Mouse (Mus musculus) kidney, postnatal 10 days (tissue): ENCODE measurements around the gene Wnt7b.

Source experiments
- DNase-seq: peaks from one replicate; pipeline ENCODE4 v3.0.0; 2021; ENCODE audit warnings: mixed read lengths

The Wnt7b gene

DNA sequence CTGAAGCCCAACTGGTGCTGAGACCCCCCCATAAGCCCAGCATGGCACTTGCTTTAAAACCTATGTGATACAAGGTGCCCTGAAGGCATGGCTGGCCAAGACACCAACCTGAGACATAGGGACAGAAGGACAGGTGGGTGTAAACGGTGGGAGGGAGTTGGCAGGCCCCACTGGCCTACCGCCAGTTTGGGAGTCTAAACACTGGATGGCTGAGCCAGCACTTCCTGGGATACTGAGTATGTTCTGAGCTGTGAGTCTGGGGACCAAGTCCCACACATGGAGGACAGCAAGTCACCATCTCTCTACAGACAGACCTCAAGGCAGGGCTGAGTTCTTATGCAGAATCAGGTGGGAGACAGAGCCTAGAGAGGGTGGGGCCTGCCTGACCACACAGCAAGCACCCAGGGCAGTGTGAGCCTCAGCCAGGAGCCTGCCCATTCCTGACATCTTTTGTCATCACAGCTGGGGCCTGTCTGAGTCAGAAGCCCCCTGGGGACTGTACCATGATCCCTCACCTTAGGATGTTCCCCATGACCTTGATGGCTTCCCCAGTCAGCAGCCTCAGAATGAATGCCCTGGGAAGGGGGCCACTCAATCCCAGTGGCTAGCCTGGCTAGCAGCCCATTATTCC is 13.0 kb downstream of the Wnt7b start:
- peak; percentile 68 for DNase-seq

DNA sequence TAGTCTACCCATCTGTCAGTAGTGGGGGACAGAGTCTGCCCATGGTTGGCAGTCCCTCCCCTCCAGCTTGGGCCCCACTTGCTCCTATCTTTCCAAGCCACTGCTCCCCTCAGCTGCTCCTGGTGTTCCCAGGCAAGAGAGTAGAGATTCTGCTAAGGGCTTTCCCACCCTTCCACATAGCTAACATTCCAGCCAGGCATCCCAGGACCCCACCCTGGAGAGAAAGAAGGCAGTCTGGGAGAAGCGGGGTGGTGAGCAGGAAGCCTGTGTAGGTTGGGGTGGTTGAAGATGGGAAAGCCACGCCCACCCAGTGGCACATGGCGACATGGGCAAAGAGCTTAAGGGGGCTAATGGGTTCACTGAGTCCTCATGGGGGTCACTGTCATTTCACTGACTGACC is 13.9 kb downstream of the Wnt7b start:
- DNase-seq = no peak

DNA sequence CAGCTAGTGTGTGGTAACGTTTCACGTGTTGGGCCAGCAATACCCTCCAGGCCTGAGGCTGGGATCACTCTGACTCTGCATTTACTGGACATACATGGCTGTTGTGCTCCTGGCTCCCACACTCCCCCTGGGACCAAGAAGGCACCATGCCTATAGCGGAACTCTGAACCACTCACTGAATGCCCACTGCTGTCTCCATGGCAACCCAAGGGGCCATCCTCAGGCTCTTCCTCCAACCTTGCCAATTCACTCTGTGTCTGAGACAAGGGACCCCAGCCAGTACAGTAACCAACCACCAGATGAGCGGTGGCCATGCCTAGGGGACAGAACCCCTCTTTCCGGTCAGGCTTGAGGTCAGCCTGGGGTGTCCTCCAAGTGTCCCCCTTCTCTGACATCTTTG is 17.3 kb downstream of the Wnt7b start:
- DNase-seq = no peak

DNA sequence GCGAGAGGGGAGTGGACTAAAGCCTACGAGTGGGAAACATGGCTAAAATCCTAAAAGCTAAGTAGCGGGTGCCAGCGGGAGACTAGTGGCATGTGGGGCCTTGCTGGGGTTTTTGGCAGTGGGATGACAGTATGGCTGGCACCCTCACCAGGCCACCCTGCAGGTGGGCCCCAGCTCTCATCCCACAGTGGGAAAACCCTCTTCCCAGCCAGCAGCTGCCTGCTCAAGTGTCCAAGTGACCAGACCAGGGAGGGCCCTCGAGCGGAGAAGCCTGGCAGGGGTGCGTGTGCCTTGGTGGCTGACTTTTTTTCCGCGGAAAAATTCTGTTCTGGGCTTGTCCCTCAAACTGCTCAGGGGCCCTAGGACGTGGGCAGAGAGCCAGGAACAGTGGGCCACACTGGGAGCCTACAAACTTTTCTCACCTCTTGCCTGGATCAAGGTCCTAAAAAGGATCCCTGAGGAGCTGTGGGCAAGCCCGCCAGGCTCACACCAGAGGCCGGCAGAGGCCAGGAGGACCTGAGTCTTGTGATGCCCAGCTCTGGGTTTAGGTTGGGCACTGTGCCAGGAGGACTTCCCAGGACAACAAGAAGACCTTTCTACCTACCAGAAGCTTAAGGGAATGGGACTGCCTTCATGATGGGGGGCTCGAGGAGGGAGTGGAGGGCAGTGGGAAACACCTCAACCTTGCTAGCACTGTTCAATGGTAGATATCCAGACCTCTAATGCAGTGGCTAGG is 18.1 kb downstream of the Wnt7b start:
- DNase-seq = peak; percentile 64

DNA sequence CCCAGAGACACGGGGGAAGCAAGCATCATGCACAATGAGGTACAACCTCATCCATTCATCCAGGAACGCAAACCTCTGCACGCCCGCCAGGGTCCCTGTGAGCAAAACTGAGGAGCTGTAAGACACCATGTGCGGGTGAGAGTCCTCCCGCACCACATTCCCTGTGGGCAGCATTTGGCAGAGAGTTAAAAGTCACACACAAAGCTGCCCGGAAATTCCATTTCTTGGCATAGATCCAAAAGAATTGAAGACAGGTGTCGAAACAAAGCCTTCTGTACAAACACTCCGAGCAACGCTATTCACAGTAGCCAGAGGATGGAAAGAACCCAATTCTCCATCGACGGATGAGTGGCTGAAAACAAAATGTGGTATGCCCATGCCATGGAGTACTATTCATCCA is 20.3 kb downstream of the Wnt7b start:
- no peak for DNase-seq

DNA sequence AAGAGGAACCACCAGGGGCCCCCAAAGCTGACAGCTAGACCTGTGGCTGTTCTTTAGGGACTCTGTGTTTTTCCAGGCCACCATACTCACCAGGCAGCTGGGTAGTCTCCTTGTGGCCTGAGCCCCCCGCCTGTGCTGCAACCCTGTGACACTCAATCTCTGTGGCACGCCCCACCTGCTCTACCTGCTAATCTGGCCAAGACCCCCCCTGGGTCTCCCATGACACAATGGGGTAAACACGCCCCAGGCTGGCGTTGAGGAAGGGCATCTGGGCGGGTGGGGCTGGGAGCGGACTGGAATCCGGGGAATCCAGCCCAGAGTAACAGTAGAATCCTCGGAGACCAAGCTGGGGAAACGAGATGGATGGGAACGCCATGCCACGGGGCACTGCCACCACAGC is 21.4 kb downstream of the Wnt7b start:
- DNase-seq = no peak

DNA sequence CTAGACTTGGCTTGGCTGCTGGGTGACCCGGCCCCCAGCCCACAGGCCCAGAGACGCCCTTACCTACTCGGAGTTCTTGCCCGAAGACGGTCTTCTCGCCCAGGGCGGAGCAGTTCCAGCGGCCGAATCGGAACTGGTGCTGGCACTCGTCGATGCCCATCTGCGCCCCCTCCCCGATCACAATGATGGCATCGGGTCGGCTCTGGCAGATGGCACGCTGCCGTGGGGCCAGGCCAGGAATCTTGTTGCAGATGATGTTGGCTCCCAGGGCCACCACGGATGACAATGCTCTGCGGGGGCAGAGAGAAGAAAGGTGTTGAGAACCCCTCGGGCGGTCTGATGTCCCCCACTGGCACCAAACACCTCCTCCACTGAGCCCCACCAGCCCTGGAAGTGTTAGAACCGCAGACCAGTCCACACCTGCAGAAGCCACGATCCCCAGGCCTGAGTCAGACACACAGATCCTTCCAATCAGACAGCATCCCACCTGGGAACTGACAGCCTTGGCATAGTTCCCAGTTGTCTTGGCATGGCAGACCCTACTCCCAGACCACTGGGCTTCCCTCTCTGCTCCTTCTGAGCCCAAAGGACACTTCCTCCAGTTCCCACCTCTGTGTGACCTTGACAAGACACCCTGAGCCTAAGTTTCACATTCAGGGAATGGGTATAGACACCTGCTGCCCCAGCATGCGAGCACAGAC is 23.3 kb downstream of the Wnt7b start:
- DNase-seq = no peak

DNA sequence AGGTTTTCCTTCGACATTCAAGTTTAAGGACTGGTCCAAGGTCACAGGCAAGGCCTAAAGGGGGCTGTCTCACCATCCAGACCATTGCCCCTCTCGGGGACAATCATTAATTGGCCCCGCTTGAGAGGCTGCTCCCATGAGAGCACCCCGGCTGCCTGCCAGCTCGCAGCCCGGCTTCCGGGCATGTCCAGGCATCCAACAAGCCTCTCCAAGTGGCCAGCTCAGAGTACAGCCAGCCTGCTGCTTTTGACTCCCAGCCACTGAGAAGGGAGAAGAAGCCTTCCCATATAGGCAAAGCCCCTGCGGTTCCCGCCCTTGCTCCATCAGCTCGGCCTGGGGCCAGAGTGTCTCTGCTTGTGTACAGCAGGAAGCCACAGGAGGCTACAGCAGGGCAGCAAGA is 26.5 kb downstream of the Wnt7b start:
- DNase-seq = peak; percentile 72

DNA sequence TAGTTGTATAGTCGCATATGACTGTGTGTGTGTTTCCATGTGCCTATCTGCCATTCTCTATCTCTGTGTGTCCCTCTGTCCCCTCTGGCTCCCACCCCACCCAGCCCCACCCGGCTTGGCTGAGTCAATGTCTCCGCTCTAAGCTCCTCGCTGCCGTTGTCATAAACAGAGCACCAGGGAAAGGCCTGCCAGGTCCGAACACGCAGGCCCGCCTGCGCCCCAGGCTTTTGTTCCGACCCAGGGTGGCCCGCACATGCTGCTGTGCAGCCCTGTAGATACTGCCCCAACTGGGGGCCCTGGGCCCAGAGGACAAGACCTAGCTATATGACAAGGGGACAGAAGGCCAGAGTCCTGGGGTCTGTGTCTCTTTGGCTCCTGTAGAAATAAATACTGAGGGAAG is 28.9 kb downstream of the Wnt7b start:
- no peak for DNase-seq

DNA sequence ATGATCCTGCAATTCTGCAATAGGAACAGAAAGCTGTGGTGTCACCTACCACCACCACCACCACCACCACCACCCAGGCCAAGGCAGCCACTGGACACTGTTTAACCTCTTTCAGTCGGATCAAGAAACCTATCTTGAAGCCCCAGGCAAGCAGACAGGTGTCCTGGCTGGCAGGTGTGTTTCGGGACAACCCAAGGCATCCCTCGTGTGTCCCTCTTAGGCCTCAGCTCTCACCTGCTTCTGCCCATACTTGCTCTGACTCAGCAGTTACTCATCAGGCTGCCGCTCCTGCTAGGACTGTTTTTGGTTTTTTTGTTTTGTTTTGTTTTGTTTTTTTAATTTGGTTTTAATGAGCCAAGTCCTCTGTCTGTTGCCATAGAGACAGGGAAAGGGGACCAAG is 35.8 kb downstream of the Wnt7b start:
- DNase-seq = no peak

DNA sequence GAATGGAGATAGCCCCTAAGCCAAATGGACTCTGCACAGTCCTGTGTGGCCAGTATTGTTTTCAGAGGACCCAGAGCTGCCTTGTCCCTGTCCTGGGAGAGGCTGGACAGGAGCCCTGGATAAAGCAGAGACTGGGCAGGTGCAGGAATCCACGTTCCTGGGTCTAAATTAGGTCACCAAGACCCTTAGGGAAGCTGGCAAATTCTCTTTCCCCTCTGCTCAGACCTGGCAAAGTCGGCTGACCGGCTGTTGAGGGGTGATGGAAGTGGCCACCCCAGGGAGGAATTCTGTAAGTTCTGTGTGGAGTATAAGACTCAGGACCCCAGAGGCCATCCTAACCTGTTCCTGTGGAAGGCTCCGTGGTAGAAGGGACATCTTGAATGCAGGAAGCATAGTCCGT is 36.9 kb downstream of the Wnt7b start:
- DNase-seq = no peak

DNA sequence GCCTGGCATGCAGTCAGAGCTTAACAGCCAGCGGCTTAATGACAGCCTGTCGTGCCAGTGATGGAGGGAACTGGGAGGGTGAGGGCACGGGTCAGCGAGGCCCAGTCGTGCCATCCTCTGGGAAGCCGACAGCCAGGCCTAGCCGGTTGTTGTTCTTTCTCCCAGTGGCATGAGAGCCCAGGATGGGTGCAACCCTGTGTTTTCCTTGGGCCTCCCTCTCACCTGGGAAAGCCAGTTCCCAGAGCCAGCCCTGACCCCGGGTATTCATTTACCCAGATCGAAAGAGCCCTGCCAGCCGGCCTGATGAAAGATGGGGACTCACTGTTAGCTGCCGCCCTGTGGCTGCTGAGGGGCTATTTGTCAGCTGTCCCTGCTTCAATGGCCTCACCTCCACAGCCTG is 44.1 kb downstream of the Wnt7b start:
- DNase-seq = peak; percentile 66

DNA sequence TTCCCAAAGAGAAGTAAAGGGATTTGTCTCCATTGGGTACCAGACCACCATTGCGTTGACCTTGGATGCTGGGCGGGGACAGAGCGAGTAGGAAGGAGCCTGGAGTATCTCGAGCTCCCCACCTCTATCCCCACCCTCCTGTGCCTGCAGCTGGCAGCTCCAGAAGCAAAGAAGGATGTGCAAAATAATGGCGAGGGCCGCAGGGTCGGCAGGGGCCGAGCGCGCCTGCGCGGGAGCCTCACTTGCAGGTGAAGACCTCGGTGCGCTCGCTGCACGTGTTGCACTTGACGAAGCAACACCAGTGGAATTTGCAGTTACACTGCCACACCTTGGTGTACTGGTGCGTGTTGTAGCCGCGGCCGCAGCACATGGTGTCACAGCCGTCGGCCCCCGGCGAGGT is 45.1 kb downstream of the Wnt7b start:
- DNase-seq = no peak

DNA sequence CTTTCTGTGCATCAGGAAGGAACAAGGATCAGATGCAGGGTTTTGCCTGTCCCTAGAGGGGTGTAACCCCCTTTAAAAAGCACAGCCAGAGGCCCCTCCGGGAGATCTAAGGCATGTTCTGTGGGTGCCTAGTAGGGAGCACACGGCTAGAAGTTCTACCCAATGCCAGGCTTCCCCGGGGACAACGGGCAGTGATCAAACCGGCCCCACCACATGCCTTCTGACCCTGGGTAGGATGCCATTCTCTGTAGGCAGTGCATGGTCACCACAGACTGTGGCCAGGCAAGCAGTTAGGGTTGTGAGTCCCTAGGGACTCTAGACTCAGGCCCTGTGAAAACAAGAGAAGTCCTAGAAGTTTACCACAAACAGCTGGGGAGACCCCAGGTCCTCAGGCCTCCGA is 47.6 kb downstream of the Wnt7b start:
- no peak for DNase-seq

DNA sequence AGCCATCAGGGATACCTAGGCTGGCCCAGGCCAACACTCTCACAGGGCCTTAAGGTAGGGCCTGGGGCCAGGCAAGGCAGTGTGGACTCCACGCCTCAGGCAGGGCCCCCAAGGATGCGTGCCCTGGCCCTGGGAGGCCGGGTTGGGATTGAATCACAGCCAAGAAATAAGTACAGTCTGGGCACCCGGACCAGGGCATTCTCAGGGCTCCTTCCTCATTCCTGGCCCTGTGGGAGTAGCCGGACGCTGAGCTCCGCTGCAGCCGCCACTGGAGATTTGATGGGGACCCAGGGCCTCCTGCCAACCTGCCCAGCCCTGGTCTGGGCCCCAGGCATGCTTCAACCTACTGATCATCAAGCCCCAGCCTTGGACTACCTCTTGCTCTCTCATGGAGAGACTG is 48.1 kb downstream of the Wnt7b start:
- DNase-seq = peak; percentile 70

DNA sequence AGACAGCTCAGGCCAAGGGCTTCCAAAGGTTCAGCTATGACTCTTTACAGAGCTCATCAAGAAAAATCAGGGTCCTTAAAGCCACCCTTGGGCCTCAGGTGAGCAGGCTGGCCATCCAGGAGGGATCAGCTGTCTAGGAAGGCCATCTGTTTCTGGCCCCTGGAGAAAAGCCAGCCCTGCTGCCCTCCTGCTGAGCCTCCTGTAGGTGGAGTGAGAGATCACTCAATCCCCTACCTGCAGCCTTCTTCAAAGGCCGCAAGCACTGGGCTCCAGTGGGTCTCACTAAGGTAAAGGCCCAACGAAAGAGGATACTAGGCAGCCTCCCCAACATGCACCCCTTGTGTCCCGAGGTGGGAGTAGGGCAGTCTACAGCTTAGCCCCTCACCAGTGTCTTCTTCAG is 50.2 kb downstream of the Wnt7b start:
- peak; percentile 45 for DNase-seq

DNA sequence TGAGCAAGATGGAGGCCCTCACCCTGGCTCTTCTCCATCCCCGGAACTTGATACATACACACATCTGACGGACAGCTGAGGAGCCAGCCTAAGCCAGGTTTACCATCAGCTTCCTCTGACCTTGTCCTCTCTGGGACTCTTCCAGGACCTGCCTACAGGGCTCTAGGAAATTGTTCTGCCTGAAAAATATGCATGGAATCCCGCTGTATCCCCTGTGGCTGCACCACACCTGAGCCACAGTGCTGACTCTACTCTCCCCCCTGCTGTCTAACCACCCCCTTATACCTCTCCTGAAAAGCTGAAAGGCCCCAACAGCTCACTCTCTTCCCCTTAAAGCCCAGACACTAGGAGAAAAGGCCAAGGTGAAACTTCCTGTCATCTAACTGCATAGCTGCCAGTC is 52.4 kb downstream of the Wnt7b start:
- no peak for DNase-seq

DNA sequence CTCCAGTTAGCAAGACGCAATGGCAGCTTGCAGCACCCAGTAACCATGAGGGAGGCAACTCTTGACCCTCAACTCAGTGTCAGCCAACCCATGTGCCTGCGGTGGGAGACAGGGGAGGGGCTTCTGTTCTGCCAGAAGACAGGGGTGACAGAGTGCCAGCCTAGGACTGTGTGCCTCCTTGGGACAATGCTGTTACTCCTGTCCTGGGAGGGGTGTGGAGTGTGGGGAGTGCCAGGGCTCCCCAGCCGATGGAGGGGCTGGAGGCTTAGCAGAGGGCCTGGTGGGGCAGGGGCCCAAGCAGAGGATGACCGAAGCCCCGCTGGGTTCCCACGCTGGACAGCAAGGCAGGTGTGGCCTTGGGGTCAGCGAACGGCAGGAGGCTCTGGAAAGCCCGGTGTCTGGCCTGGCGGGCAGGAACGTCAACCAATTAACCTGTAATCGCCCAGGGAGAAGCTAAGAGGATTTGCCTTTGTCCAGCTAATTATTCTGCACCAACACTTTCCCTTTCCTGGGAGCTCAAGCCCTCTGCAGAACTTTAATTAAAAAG is 57.8 kb downstream of the Wnt7b start:
- no peak for DNase-seq

DNA sequence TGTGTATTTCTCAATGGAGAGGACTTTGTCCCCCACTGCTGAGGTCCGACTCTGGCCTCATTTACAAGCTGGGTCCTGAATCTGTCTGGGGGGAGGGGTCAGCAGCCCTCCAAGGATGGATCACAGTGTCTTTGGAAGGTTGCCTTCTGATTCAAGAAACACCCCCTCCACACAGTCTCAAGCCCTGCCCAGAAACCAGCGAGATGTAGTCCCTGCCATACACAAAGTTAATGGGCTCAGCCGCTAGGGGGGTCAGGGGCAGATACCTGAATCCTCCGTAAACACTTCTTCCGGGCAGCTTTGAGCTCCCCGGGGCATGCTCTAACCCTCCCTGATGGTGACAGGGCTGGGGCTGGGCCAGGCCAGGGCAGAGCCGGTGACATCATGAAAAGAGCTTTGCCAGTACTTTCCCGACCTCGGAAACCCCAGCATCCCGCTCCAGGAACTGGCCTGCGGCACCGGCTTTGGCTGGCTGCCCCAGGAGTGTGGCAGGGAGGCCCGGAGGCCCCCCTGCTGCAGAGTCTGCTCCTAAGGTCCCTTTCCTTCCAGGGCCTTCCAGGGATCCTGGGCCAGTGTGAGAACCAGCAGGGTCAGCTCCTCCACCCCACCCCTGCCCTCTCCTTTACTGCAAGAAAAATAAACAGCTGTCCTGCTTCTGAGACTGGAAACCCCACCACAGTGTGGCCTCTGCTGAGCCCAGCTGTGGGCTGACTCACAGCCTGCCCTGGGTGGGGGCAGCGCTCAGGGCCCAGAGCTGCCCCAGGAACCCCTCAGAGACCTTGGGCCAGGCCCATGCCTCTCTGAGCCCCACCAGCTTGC is 58.9 kb downstream of the Wnt7b start:
- peak; percentile 84 for DNase-seq

DNA sequence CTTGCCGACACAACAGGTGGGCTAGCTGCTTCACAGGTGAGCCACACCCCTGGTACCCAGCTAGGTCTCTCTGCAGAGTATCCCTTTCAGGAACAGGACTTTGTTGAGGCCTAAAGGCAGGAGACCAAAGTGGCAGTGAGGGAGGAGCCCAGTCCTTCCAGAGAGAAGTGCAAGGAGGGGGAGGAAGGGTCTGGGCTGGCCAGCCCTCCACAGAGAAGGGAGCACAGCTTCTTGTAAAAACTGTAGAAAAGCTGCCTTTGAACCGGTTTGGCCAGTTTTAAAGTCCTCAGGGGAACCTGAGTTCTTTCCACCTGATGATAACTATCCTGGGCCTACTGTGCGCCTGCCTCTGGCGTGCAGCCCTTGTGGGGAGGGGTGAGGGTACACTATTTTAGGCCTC is 62.8 kb downstream of the Wnt7b start:
- no peak for DNase-seq

DNA sequence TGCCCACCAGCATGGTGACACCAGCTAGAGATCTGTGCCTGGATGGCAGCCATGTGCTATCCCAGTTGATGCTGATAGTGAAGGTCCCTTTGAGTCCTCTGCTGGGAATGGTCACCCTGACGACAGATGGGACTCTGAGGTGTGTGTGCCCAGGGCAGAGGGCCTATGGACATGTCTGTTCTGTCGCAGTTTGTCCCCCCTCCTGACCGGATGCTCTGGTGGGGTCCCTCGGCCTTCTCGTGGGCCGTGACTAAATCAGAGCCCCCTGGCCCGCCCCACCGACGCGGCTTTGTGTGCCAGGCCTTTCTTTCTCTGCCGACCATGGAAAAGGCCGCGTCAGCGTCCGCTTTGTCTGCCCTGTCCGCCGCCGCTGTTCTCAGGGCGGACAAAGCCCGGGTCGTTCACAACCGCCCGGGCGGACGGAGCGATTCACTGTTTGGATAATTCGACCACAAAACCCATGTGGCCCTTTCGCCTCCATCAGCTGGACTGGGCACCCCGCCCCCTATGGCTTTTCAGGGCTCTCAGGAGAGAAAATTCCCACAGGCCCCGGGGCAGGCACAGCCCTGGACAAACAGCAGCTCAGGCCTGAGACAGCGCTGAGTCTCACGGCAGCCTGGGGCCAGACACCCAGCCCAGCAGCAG is 74.8 kb downstream of the Wnt7b start:
- no peak for DNase-seq

DNA sequence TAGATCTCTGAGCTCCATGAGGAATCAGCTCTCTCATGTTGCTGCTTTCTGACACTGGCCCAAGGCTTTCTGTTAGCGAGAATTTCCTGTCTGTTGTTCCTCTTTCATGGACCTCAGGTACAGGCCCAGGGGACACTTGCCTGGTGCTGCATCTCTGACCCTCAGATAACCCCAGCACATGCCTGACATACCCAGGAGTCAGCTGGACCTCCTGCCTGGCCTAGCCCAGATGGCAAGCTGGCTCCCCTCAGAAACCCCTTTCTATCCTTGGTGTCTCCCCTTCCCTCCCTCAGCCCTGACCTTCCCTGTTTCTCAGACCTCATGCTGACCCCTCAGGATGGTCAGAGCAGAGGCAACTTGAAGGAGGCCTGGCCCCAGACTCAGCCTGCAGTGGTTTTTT is 75.6 kb downstream of the Wnt7b start:
- no peak for DNase-seq
